Mouse (Mus musculus): Measurements from ENCODE around the gene Rhbdf2. TPM values are rescaled to one million over a fixed set of nuclear protein-coding genes. Genes with fewer than 3 reads are reported as not detected.
"Not testable (repeated sequence)": the region's sequence is repeated elsewhere in the genome, so short reads cannot be mapped to it uniquely, and the experiment has no call there.

The Rhbdf2 gene
- total RNA-seq, 4 experiments from 2014 or later: 1.1 to 2.5 (median 1.8) TPM

DNA sequence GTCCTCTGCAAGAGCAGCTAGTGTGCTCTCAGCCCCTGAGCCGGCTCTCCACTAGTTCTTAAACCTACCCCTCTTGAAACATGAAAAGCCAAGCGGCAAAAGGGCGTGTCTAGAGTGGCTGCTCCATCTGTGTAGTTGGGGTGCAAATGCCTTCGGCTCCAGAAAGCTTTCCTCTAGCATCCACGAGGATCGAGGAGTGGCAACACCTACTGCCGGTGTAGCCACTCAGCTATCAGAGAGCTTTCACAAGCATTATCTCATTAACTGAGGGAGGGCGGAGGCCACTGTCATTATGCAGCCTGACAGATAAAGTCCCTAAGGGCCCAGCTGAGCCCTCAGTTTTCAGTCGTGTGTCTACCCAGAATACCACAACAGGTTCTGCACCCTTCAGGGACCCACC is 6.7 kb downstream of the Rhbdf2 start:
- no peak for DNase-seq (ENCODE audit: low spot score in 2 of 2)

DNA sequence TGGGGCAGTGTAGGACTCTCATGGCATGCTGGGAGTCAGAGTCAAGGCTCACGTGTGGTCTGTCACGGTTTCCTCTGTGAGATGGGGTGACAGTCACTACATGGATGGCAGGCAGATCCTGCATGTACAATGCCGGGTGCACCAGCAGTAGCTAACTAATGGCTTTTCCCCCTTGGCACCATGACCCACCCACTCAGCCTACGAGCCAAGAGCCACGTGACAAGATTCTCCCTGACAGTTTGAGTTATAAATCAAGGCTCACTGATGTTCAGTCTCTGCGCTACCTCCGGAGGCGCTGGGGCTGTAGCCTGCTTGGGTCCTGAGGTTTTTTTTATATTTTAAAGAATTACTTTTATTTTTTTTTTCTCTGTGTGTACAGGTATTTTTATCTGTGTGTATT is 7.3 kb downstream of the Rhbdf2 start:
- DNase-seq (ENCODE audit: low spot score in 2 of 2): no peak

DNA sequence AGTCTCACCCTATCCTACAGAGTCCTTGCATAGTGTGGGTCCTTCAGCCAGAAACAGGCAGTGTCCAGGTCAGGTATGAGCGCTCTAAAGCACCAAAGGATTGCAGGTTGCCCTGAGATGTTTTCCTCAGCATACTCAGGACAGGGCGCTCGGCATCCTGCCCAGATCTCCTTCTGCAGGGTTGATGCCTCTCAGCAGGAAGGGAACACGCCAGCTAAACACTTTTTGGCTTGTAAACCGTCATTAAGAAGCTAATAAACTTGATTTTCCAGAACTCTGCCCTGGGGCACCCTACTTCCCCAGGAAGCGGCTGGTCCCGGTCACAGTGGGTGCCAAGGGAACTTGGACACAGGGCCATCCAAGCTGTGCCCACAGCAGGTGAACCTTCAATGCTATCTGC is 7.7 kb downstream of the Rhbdf2 start:
- no peak for DNase-seq (ENCODE audit: low spot score in 2 of 2)

DNA sequence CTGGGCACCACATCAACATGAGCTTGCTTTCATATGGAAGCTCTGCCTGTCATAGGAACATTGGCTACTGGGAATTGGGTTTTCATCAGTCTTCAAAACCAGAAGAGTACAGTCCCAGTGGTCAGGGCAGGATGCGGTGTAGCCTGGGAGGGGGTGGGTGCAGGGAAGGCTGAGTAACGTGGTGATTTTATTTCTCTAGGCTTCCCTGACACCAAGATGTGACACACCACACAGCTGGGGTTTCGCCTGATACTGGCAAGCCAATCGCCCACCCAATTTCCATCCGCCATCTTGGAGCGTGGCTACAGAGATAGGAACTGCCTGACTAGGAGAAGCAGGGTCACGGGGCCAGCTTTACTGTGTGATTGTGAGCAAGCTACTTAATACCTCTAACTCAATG is 8.2 kb downstream of the Rhbdf2 start:
- DNase-seq (ENCODE audit: low spot score in 2 of 2): no peak

DNA sequence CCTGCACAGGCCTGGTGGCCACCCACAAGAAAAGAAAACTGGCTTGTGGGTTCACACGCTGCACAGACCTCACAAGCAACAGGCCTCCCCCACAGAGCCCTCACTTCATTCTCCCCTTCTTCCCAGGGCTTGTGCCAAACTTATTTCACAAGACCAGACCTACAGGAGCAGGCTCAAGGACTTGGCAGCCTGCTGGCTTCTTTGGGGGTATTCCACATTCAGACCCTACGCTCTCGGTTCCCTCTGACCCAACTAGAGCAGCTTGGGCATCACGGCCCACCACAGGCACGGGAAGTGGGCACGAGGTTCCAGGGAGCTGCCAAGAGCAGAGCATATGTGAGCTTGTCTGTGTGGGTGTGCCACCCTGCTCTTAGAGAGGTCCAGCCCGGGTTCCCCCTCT is 9.2 kb downstream of the Rhbdf2 start:
- no peak for DNase-seq (ENCODE audit: low spot score in 2 of 2)

DNA sequence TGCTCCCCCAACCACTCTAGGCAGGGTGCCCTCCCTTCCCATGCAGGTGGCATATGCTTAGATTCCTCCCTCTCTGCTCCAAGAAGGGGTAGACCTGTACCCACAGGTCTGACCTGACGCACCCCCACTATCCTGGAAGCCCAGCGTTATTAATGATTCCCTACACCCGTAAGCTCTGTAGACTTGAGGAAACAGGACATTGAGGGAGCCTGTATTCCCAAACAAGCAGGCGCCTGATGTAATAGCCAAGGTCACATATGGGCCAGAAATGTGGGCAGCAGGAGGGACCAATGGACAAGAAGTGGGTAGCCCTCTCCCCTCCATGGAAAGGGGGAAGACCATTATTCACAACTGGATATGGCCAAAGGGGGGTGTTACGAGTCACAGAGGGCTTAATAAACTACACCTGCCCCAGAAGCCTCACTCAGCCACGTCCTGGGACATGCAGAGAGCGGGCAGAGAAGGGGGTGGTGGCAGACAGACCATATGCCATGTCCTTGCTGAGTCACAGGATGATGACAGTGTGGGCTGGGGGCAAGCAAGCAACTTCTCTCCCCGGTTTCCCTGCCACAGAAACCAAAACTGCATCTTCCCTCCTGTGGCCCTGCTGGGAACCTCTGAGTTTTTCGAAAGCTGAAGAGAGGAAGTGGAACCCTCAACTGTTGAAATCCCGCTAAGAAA is 10.2 kb downstream of the Rhbdf2 start:
- no peak for DNase-seq (ENCODE audit: low spot score in 2 of 2)

DNA sequence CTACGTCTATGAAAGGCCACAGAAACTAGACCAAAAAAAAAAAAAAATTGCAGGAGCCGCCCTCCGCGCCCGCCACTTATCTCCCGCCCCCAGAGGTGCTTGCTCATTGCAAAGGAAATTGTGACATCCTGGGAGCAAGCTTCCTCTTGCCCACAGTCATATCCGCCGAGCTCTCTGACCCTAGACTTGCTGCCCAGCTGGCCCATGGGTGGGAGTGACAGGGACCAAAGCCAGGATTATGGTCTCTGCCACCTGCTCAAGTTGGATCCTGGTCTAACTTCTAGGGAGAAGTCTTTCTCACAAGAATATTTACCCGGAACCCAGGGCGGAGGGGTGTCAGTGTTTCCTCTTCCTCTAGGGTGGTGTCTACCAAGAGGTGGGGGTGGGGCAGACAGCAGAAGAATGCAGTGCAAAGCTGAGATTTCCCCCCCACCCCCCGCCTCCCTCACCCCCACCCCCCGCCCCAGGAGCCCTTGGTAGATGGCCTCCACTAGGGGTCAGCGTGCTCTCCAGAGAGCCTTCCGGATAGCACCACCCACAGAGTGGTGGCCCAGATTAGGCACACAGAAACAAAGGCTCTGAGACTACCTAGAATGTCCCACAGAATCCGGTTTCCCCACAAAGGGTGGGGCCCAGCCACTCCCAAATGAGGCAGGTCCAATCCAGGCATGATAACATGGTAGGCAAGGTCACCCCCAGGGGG is 10.9 kb downstream of the Rhbdf2 start:
- no peak for DNase-seq (ENCODE audit: low spot score in 2 of 2)

DNA sequence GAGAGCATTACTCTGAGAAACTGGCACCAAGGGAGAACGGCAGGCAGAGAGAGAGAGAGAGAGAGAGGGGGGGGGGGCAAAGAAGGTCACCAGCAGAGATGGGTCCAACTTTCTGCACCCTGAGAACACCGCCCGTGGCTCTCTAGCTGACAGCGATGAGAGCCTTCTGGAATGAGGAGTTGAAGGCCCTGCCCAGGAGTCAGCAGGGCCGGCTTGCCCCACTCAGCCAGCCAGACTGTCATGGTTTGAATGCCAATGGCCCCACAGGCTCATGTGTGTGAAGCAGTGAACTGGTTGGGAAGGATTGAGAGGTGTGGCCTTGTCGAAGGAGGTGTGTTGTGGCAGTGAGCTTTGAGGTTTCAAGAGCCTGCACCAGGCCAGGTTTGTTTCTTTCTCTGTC is 13.6 kb downstream of the Rhbdf2 start:
- DNase-seq (ENCODE audit: low spot score in 2 of 2): no peak

DNA sequence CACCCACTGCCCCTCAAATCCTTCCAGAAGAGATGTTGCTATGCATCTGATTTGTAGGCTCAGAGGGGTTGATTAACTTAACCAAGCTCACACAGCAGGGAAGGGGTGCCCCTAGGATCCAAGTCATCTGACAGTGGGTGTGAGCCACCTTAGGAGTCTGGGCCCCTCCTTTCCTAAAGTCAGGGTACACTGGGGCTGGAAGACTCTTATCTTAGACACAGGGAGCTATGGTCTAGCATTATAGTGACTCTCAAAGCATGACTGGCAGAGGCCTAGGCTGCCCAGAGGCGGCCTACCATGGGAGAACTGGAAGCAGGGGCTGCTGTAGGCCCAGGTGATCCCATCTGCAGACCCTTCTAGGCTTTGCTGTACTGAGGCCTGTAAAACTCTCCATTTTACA is 14.3 kb downstream of the Rhbdf2 start:
- no peak for DNase-seq (ENCODE audit: low spot score in 2 of 2)

DNA sequence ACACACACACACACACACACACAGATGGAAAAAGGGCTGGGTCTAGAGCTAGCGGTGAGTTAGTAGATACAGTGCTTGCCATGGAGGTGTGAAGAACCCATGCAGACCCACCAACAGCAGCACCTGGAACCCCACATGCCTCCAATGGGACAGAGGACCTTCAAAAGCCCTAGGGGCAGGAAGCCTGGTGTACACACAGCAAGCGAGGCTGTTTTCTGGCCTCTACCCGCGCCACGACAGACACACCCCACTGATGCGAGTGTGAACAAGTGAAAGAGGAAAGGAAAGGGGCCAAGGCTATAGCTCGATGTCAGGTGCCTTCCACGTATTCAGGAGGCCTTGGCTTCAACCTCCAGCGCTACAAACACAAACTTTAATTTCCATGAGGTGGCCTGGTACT is 14.9 kb downstream of the Rhbdf2 start:
- no peak for DNase-seq (ENCODE audit: low spot score in 2 of 2)

DNA sequence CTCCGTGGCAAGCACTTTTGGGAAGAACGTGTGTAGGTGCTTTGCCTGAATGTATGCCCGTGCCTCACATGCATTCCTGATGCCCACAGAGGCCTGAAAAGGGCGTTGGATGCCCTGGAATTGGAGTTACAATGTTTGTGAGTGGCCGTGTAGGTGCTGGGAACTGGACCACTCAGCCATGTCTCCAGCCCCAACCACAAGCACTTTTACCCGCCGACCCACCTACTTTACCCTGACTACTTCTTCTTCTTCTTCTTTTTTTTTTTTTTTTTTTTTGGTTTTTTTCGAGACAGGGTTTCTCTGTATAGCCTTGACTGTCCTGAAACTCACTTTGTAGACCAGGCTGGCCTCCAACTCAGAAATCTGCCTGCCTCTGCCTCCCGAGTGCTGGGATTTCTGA is 15.7 kb downstream of the Rhbdf2 start:
- not testable (repeated sequence) for DNase-seq (ENCODE audit: low spot score in 2 of 2)

DNA sequence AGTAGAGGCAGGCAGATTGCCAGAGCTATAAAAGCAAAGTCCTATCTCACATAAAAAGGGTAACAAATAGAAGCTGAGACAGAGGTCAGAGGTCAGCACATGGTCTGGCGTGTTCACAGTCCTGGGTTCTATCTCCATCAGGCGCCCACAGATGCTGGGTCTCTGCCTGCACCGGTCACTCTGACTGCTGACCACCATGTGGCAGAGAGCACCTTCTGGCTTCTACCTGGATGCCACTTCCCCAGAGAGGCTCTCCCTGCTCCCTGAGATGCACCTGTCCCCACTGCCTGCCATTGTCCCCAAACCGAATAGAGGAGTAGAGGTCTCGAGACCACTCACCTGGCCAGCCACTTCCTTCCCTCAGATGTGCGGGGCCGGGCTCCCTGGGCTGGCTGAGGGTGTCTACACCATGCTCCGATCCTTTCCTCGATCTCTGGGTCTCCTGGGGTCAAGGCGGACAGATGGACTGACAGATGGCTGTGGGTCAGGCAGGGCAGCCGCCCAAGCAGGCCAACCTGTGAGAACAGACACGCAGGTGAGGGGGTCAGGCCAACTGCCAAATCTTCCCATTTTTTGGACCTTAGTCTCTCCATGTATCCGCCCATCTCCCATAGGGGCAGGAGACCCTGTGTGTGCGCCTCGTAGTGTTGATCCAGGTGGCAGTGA is 16.7 kb downstream of the Rhbdf2 start:
- no peak for DNase-seq (ENCODE audit: low spot score in 2 of 2)

DNA sequence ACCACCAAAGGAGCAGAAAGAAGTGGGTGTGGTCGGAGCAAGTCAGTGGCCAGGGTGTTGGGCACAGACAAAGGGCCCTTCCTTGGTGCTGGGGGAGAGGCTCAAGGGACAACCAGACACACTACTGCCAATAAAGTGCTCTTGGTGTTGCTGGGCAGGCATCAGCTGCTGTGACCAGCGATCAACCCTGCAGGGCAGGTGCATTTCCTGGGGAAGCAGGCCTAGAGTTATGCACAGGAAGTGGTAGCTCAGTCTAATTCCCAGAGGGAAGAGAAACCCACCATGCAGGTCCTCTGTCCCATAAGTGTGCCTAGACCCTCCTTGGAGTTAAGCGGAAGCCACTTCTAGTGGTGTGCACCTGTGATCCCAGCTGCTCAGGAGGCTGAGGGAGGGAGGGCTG is 19.1 kb downstream of the Rhbdf2 start:
- DNase-seq (ENCODE audit: low spot score in 2 of 2): no peak

DNA sequence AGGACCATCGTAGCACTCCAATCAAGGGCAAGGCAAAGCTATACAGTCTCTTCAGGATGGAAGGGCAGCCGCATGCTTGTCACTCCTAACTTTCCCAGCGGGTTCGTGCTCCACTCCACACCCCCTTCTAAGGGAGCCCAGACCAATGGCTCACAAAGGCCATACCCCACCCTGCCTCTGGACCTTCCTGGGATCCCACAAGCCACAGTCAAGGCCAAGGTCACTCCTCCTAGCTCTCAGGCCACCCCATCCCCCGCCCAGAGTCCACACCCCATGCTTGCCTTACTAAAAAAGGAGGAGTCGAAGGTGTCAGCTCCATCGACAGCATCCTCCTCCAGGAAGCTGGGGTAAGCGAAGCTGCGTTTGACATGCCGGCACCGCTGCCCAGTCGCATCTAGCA is 22.7 kb downstream of the Rhbdf2 start:
- DNase-seq (ENCODE audit: low spot score in 2 of 2): no peak

DNA sequence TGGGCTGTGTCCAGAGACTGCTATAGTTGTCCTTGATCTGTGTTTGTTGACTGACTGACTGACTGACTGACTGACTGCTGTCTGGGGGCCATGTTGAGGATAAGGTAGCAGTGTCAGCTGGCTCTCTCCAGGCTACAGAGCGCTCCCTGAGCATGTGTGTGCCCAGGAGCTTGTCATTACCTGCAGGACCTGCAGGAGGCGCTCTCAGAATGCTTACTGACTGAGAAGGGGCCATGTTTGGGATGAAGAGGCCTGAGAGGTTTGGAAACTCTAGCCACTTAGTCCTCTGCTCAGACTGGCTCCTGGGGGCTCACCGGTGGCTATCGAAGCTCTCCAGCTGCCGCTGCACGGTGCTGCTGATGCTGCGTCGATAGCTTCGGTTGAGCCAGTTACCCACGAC is 23.5 kb downstream of the Rhbdf2 start:
- no peak for DNase-seq (ENCODE audit: low spot score in 2 of 2)

DNA sequence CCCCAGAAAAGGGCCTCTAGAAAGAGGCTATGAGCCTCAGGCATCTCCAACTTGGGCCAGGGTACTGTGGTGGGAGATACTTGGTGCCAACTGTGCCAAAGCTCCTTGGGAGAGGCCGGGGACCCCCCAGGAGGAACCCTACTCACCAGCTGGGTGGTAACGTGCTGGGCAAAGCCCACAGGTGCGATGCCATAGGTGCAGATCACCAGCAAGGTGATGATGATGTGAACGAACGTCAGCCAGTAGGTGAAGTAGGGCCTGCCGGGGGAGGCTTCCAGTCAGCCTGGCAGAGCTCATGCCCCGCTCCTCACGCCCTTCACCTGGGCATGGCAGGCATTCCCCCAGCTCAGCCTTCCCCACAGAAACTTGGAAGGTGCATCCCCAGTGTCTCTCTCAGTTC is 24.8 kb downstream of the Rhbdf2 start:
- DNase-seq (ENCODE audit: low spot score in 2 of 2): no peak

DNA sequence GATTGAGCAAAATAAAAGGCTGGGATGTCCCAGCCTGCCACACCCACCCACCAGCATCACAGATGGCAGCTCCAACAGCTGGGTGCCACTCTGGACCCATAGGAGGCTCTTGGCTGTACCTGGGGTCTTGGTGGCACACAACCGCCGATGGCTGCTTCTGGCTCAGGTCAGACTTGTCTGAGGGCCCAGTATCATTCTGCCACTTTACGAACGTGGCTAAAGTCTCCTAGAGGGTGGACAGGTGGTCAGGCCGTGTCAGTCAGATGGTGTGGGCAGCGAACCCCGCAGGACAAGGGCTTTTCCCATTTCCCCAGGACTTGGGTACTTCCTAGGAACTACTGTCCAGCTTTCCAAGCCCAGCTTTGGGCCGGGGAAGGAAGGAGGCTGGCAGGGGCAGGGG is 25.7 kb downstream of the Rhbdf2 start:
- DNase-seq (ENCODE audit: low spot score in 2 of 2): no peak

DNA sequence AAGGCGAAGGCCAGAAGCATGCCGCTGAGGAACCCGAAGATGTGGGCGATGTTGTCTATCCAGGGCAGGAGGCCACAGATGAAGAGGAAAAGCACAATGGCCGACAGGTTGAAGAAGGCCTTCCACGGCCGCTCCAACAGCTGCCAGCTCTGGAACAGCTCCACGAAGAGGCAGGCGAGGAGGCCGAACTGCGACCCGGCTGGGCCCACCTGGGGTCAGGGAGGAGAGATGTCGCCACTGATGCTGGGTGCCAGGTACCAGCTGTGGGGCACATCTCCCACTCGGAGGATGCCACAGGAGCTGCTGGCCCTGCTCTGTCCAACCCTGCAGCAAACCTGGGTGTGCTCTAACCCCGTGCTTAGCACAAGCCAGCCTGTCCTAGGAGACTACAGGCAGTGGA is 27.6 kb downstream of the Rhbdf2 start:
- no peak for DNase-seq (ENCODE audit: low spot score in 2 of 2)

DNA sequence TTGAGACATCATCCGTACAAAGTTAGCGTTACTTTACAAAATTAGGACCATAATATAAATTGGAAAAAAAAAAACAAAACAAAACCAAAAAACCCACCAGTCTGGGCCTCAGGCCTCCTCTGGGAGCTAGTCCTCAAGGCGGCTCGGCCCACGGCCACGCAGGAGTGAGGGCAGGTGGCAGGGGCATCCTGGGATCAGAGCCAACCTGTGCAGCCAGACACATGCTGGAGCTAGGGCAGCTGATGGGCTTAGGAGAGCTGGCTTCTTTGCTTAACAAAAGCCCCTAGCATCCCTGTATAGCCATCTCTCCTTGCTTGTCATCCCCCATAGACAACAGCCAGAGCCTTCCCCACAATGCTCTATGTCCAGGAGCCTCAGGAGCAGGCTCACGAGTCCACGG is 28.6 kb downstream of the Rhbdf2 start:
- DNase-seq (ENCODE audit: low spot score in 2 of 2): no peak

DNA sequence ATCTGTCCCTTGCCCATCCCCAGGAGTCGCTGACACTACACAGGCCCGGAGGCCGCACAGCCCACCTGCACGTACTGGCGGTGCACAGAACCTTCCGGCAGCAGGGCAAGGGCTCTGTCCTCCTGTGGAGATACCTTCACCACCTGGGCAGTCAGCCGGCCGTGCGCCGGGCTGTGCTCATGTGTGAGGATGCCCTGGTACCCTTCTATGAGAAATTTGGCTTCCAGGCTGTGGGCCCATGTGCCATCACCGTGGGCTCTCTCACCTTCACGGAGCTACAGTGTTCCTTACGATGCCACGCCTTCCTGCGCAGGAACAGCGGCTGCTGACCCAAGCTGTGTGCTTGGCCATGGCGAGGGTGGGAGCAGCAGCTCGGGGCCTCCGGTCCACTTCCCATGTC is 30.1 kb downstream of the Rhbdf2 start:
- DNase-seq (ENCODE audit: low spot score in 2 of 2): no peak

DNA sequence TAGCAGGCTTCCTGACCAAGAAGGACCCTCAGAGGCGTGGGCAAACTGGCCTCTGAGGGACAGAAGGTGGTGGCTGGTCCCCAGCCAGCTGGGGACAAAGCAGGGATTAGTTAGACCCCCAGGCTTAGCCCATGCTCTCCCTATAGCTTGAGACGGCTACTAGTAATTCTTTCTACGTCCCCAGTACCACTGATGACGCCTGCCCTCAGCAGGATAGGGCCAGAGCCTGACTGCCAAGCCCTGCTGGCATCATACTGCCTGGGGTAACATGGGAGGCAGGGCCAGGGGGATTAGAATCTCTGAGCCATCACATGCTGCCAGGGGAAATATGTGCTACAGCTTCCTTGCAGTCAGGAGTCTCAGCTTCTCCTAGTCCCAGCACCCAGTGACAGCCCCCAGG is 33.5 kb downstream of the Rhbdf2 start:
- no peak for DNase-seq (ENCODE audit: low spot score in 2 of 2)

DNA sequence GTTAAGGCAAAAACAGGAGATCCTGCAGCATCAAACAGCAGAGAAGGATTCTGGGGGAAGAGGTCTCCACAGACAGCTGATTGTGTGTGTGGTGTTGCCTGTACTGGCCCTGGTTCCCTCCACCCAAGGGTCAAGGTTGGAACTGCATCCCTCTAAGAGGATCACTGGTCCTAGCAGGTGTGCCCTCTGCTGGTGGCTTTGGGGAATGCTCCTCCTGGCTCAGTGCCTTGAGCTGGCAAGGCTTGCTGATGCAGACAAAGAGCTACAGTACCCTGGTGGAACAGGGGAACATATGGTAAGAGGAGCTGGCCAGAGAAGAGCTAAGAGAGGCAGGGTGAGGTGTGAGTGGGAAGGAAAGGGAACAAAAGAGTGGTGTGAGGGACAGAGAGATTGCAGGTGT is 34.4 kb downstream of the Rhbdf2 start:
- DNase-seq (ENCODE audit: low spot score in 2 of 2): peak; percentile 89 to 98

DNA sequence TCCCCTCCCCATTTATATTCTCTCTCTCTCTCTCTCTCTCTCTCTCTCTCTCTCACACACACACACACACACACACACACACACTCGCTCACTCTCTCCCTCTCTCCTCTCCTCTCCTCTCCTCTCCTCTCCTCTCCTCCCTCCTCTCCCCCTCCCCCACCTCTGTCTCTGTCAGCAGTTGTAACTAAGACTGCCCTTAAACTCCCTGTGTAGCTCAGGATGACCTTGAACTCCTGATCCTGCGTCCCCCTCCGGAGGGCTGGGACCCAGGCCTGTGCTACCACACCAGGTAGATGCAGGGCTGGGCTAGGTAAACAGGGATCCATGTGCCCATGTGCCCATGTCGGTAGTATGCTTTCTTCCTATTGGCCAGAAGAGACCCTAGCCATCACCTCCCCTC is 35.2 kb downstream of the Rhbdf2 start:
- DNase-seq (ENCODE audit: low spot score in 2 of 2): no peak

Data from layer of hippocampus, adult 8-10 months (tissue).